Mouse (Mus musculus): ENCODE measurements around the gene Hpn.

GRCm38 (mm10) chr7:31139765-31140164, 24.7 kb upstream of the Hpn start:
- TF ChIP-seq CTCF (IDR thresholded peaks at IDR 0.05; ENCODE audit: insufficient read depth, low read depth, low read length) (peak; percentile 31; the same call in 1 of the 2 replicates), POLR2A (IDR thresholded peaks at IDR 0.05; ENCODE audit: insufficient read depth, low read depth, low read length) (no peak)
